Mouse (Mus musculus) cerebellum, adult 9-11 months (tissue): Measurements from ENCODE around the gene Vmn1r22.
"Not testable (repeated sequence)": the region's sequence is repeated elsewhere in the genome, so short reads cannot be mapped to it uniquely, and the experiment has no call there.

Experiments used
- DNase-seq: peaks from one replicate; pipeline ENCODE4 v3.0.0; 2022

Gene Vmn1r22

GRCm38 (mm10) chr6:57907928-57908327 is at the start of gene Vmn1r22:
Gene Vmn1r22, minus strand, starts transcription at chr6:57908028.
- DNase-seq = no peak

- no peak for DNase-seq
These were observed 18.9 kb upstream of the Vmn1r22 start, which contains the start of gene Vmn1r23 for GRCm38 (mm10) chr6:57926738-57927137. Gene Vmn1r23, minus strand, starts transcription at chr6:57926838.

GRCm38 (mm10) chr6:57859043-57860042 is 48.5 kb downstream of the Vmn1r22 start:
- peak; percentile 6 for DNase-seq

GRCm38 (mm10) chr6:57851177-57851576 is 56.7 kb downstream of the Vmn1r22 start:
- not testable (repeated sequence) for DNase-seq

GRCm38 (mm10) chr6:57850286-57850685 is 57.5 kb downstream of the Vmn1r22 start, which contains the start of gene Vmn1r21:
Gene Vmn1r21, minus strand, starts transcription at chr6:57850343.
- no peak for DNase-seq
